Mouse (Mus musculus): ENCODE results near the gene Otub2. TPM values are rescaled to one million over a fixed set of nuclear protein-coding genes. Genes with fewer than 3 reads are reported as not detected.

Otub2 gene
- polyA plus RNA-seq, 1 experiment from 2014 or later: 14.1 TPM

Other genes starting within 250 kb of the Otub2 start
- 0.61 and 0.79 TPM in 2 replicates for gene Prima1, start 146.5 kb upstream of the Otub2 start, polyA plus RNA-seq (2016; fragmentation: Nextera tagmentation; extraction: Ambion mirVana)
- 0.69 and 1.3 TPM in 2 replicates for gene Fam181a, start 77.7 kb upstream of the Otub2 start, polyA plus RNA-seq (2016; fragmentation: Nextera tagmentation; extraction: Ambion mirVana)
- gene Asb2, start 32.7 kb upstream of the Otub2 start, polyA plus RNA-seq (2016; fragmentation: Nextera tagmentation; extraction: Ambion mirVana): 2.1 and 2.4 TPM in 2 replicates
- gene 9330161L09Rik, start 19.1 kb downstream of the Otub2 start, polyA plus RNA-seq (2016; fragmentation: Nextera tagmentation; extraction: Ambion mirVana): 0.38 and 0.49 TPM in 2 replicates
- gene Ddx24, start 37.1 kb downstream of the Otub2 start, polyA plus RNA-seq (2016; fragmentation: Nextera tagmentation; extraction: Ambion mirVana): 109 and 121 TPM in 2 replicates
- gene Ifi27, start 45.5 kb downstream of the Otub2 start, polyA plus RNA-seq (2016; fragmentation: Nextera tagmentation; extraction: Ambion mirVana): 9.9 and 12.1 TPM in 2 replicates
- 1.7 and 2.0 TPM in 2 replicates for gene Ifi27l2a, start 55.0 kb downstream of the Otub2 start, polyA plus RNA-seq (2016; fragmentation: Nextera tagmentation; extraction: Ambion mirVana)
- not detected in 2 replicates for gene Ifi27l2b, start 68.5 kb downstream of the Otub2 start, polyA plus RNA-seq (2016; fragmentation: Nextera tagmentation; extraction: Ambion mirVana)
- 2.3 and 2.4 TPM in 2 replicates for gene Ppp4r4, start 143.6 kb downstream of the Otub2 start, polyA plus RNA-seq (2016; fragmentation: Nextera tagmentation; extraction: Ambion mirVana)
- not detected in 2 replicates for gene Serpina10, start 242.8 kb downstream of the Otub2 start, polyA plus RNA-seq (2016; fragmentation: Nextera tagmentation; extraction: Ambion mirVana)

All from embryonic facial prominence, embryonic 12.5 days (tissue).